Mouse (Mus musculus): ENCODE results near the gene Ankrd6. TPM values are rescaled to one million over a fixed set of nuclear protein-coding genes. Genes with fewer than 3 reads are reported as not detected.

The Ankrd6 gene
- total and polyA plus RNA-seq, 2 experiments from 2014 or later: 22.7 to 38.1 TPM

DNA sequence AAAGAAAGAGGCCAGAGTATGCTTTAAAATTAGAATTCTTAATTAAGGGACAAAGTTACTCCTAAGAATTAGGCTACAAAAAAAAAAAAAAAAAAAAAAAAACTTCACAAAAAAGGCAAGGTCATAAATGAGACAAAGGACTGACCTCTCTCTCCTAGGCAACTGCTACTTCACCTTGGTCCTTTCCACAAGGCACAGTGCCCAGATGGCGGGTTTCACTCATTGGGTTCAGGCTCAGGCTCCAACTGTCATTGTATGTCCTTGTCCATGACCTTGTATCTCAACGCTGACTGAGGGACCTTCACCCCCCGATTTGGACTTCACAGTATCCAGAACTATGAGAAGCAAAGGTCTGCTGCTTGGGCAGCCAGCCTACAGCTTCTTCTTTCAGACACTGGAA lies 112.2 kb downstream of the Ankrd6 start:
- WGBS: 38% methylated on average over 3 of the region's 3 CpGs
- no peaks in the 10 kb centered on the region for H3K9me3 ChIP-seq (ENCODE audit: low read length)
- H3K4me1 ChIP-seq (ENCODE audit: insufficient read depth, low read length): no peaks in the 10 kb centered on the region
- H3K9ac ChIP-seq (replicated peaks; ENCODE audit: low read length, poor library complexity, severe bottlenecking): no peak overlapping the region
- no peak for TF ChIP-seq CTCF (IDR thresholded peaks at IDR 0.05)
- no peak overlapping the region for H3K4me2 ChIP-seq (ENCODE audit: low read depth, low read length, poor library complexity, severe bottlenecking)
- DNase-seq (ENCODE audit: low spot score) (no peak), ATAC-seq (ENCODE audit: low FRiP score) (no peak)
- H3K36me3 ChIP-seq (ENCODE audit: insufficient read depth, low read length): no peaks in the 10 kb centered on the region
- H3K4me3 ChIP-seq (ENCODE audit: low read depth, low read length): no peak overlapping the region
- no peaks in the 10 kb centered on the region for H3K27me3 ChIP-seq (ENCODE audit: insufficient read depth, low read length)
- H3K27ac ChIP-seq (ENCODE audit: low read depth, low read length): no peak overlapping the region

DNA sequence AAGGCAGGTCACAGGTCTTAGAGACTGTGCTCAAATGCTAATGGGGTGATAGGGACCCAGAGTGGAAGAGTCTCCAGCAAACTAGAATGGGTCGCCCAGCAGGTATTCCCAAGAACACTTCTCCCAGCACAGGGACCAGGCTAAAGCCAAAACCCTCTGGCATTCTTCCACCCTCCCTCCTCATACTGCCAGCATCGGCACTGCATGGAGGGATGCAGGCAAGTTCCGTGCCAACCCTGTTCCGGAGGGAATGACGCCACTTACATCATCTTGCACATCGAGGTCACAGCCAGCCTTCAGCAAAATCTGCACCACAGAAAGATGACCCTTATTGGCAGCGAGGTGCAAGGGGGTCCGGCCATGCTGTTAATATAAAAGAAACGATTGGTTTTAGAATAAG lies 114.6 kb downstream of the Ankrd6 start:
- DNase-seq (ENCODE audit: low spot score) (peak; percentile 57), ATAC-seq (ENCODE audit: low FRiP score) (no peak)
- H3K9me3 ChIP-seq (ENCODE audit: low read length): no peaks in the 10 kb centered on the region
- no peaks in the 10 kb centered on the region for H3K4me1 ChIP-seq (ENCODE audit: insufficient read depth, low read length)
- TF ChIP-seq CTCF (IDR thresholded peaks at IDR 0.05): no peak
- no peak overlapping the region for H3K27ac ChIP-seq (ENCODE audit: low read depth, low read length)
- no peak overlapping the region for H3K4me2 ChIP-seq (ENCODE audit: low read depth, low read length, poor library complexity, severe bottlenecking)
- H3K4me3 ChIP-seq (ENCODE audit: low read depth, low read length): no peak overlapping the region
- H3K36me3 ChIP-seq (ENCODE audit: insufficient read depth, low read length): no peaks in the 10 kb centered on the region
- WGBS: 78% methylated on average over 9 of the region's 9 CpGs
- H3K9ac ChIP-seq (replicated peaks; ENCODE audit: low read length, poor library complexity, severe bottlenecking): no peak overlapping the region
- no peaks in the 10 kb centered on the region for H3K27me3 ChIP-seq (ENCODE audit: insufficient read depth, low read length)

- Histone ChIP-seq H3K27ac (ENCODE audit: low read depth, low read length) (no peak overlapping the region), H3K9ac (replicated peaks; ENCODE audit: low read length, poor library complexity, severe bottlenecking) (no peak overlapping the region), H3K36me3 (ENCODE audit: insufficient read depth, low read length) (no peaks in the 10 kb centered on the region), H3K4me2 (ENCODE audit: low read depth, low read length, poor library complexity, severe bottlenecking) (no peak overlapping the region), H3K9me3 (ENCODE audit: low read length) (no peaks in the 10 kb centered on the region), H3K27me3 (ENCODE audit: insufficient read depth, low read length) (no peaks in the 10 kb centered on the region), H3K4me3 (ENCODE audit: low read depth, low read length) (no peak overlapping the region), H3K4me1 (ENCODE audit: insufficient read depth, low read length) (no peaks in the 10 kb centered on the region)
- DNase-seq (ENCODE audit: low spot score) (no peak), ATAC-seq (ENCODE audit: low FRiP score) (no peak)
- 72% methylated on average over 3 of the region's 3 CpGs for WGBS
- no peak for TF ChIP-seq CTCF (IDR thresholded peaks at IDR 0.05)
Measured at GRCm38 (mm10) chr4:32834541-32834940, 116.1 kb downstream of the Ankrd6 start.

DNA sequence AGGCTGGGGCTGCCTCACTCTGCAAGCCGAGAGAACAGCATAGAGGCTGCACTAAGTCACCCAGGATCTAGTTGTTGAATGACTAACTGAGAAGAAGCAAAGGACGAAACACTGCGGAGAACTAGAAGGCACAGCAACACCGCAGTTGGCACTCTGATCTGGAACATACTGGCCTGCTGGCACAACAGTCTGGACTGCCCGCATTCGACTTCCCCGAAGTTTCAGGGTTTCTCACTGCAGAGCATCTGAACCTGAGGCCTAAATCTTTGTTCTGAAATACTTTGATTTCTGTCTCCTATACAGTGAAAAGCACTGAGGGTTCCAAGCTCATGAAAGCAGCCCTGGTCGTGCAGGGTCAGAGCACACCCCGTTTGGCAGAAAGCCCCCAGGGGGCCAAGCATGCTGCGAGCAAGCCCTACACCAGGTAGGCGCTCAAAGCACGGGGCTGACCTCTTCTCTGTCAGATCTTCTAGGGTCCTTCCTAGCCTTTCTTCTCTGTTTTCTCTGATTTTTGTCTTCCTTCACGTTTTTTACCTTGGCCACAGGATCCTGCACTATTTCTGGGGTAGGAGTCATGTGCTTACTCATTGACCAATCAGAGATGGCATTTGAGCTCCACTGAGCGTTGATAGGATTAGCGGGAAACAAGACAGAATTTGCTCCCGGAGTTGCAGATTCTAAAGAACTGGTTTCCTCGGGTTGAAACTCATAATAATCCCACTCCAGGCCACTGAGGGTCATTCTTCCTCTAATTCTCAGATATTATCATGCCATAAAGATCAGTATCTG lies 117.0 kb downstream of the Ankrd6 start:
- WGBS: 51% methylated on average over 17 of the region's 17 CpGs
- no peak for TF ChIP-seq CTCF (IDR thresholded peaks at IDR 0.05)
- H3K36me3 ChIP-seq (ENCODE audit: insufficient read depth, low read length): no peaks in the 10 kb centered on the region
- H3K4me1 ChIP-seq (ENCODE audit: insufficient read depth, low read length): no peaks in the 10 kb centered on the region
- DNase-seq (ENCODE audit: low spot score) (peak; percentile 43), ATAC-seq (ENCODE audit: low FRiP score) (peak; percentile 68; the same call in 1 of the 2 replicates)
- peak overlapping the region; percentile 20 for H3K4me3 ChIP-seq (ENCODE audit: low read depth, low read length)
- H3K27ac ChIP-seq (ENCODE audit: low read depth, low read length): no peak overlapping the region
- H3K4me2 ChIP-seq (ENCODE audit: low read depth, low read length, poor library complexity, severe bottlenecking): peak overlapping the region; percentile 47
- no peaks in the 10 kb centered on the region for H3K9me3 ChIP-seq (ENCODE audit: low read length)
- H3K9ac ChIP-seq (replicated peaks; ENCODE audit: low read length, poor library complexity, severe bottlenecking): no peak overlapping the region
- H3K27me3 ChIP-seq (ENCODE audit: insufficient read depth, low read length): no peaks in the 10 kb centered on the region

- no peak overlapping the region for H3K9ac ChIP-seq (replicated peaks; ENCODE audit: low read length, poor library complexity, severe bottlenecking)
- DNase-seq (ENCODE audit: low spot score): no peak
Measured at GRCm38 (mm10) chr4:32829316-32829715, 121.3 kb downstream of the Ankrd6 start.

DNA sequence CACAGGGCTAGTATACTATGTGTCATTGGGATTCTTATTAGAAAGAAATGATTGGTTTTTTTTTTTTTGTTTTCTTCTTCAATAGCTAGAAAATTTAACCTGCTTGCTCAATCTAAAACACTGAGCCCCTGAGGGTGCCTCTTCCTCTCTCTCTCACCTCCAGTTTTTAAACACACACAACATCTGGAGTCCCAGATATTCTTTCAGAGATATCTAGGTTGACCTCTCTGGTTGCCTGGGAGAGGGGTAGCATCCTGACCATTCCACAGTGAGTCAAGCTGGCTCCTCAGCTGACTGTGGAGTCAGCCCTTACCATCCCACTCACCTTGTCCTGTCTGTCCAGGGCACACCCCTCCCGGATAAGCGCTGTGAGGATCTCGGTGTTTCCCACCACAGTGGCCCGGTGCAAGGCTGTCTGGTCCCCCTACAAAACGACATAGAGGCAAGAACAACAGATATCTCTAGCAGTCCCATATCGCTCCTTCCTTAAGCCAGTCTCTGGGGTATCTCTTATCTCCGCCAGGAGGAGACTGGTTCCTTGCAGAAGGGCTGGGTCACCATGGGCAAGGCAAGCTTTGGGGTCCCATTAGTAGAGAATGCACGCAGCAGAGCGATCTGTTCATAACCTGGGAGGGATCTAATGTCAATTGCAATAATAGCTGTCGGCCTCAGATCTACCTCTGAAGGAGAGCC lies 122.1 kb downstream of the Ankrd6 start:
- DNase-seq (ENCODE audit: low spot score) (no peak), ATAC-seq (ENCODE audit: low FRiP score) (no peak)
- Histone ChIP-seq H3K4me2 (ENCODE audit: low read depth, low read length, poor library complexity, severe bottlenecking) (no peak overlapping the region), H3K9me3 (ENCODE audit: low read length) (no peaks in the 10 kb centered on the region), H3K36me3 (ENCODE audit: insufficient read depth, low read length) (0 out of 2 replicates have a peak, but pooled peaks cover 3% of the 10 kb centered on the region), H3K9ac (replicated peaks; ENCODE audit: low read length, poor library complexity, severe bottlenecking) (no peak overlapping the region), H3K4me3 (ENCODE audit: low read depth, low read length) (no peak overlapping the region), H3K27ac (ENCODE audit: low read depth, low read length) (no peak overlapping the region), H3K27me3 (ENCODE audit: insufficient read depth, low read length) (no peaks in the 10 kb centered on the region), H3K4me1 (ENCODE audit: insufficient read depth, low read length) (no peaks in the 10 kb centered on the region)
- WGBS: 94% methylated on average over 10 of the region's 10 CpGs
- TF ChIP-seq CTCF (IDR thresholded peaks at IDR 0.05): no peak

More at GRCm38 (mm10) chr4:32829316-32829715, 121.3 kb downstream of the Ankrd6 start:
- Histone ChIP-seq H3K36me3 (ENCODE audit: insufficient read depth, low read length) (0 out of 2 replicates have a peak, but pooled peaks cover 2% of the 10 kb centered on the region), H3K27me3 (ENCODE audit: insufficient read depth, low read length) (no peaks in the 10 kb centered on the region), H3K9me3 (ENCODE audit: low read length) (no peaks in the 10 kb centered on the region), H3K4me3 (ENCODE audit: low read depth, low read length) (no peak overlapping the region), H3K4me2 (ENCODE audit: low read depth, low read length, poor library complexity, severe bottlenecking) (no peak overlapping the region), H3K4me1 (ENCODE audit: insufficient read depth, low read length) (no peaks in the 10 kb centered on the region), H3K27ac (ENCODE audit: low read depth, low read length) (no peak overlapping the region)
- WGBS: 76% methylated on average over 10 of the region's 10 CpGs
- no peak for ATAC-seq (ENCODE audit: low FRiP score)
- no peak for TF ChIP-seq CTCF (IDR thresholded peaks at IDR 0.05)
